Mouse (Mus musculus) heart, postnatal 0 days (tissue): ENCODE results near the gene Olfr1198. TPM values are rescaled to one million over a fixed set of nuclear protein-coding genes. Genes with fewer than 3 reads are reported as not detected.

Source experiments
- ATAC-seq: fragments of 200-750 bp; cut with Nextera tagmentation; 2 replicates; pipeline ENCODE4 v1.8.0; 2017; ENCODE audit warnings: low read depth, moderate number of reproducible peaks, moderate library complexity; ENCODE audit not compliant: insufficient read depth
- DNase-seq: peaks from one replicate; pipeline ENCODE4 v3.0.0-alpha.2; 2016; ENCODE audit warnings: low spot score
- H3K27ac ChIP-seq: fragments of 300-500 bp; sonication (generic); 2 replicates; pipeline ENCODE4 v1.5.1; 2014; ENCODE audit warnings: low read depth, mild to moderate bottlenecking
- H3K27me3 ChIP-seq: fragments of 300-500 bp; sonication (generic); 2 replicates; pipeline ENCODE4 v1.6.1; 2014; ENCODE audit warnings: low read length, mixed read lengths; ENCODE audit not compliant: control insufficient read depth, insufficient read depth
- H3K36me3 ChIP-seq: fragments of 300-500 bp; sonication (generic); replicated peaks from 2 replicates; pipeline ENCODE4 v1.6.1; 2014; ENCODE audit warnings: low read length, mixed read lengths; ENCODE audit not compliant: control insufficient read depth, insufficient read depth
- H3K4me1 ChIP-seq: fragments of 300-500 bp; sonication (generic); 2 replicates; pipeline ENCODE4 v1.6.1; 2014; ENCODE audit warnings: antibody characterized with exemption; ENCODE audit not compliant: control insufficient read depth, insufficient read depth
- H3K4me2 ChIP-seq: fragments of 300-500 bp; sonication (generic); 2 replicates; pipeline ENCODE4 v1.6.1; 2014; ENCODE audit warnings: low read depth, mild to moderate bottlenecking, low read length, moderate library complexity
- H3K4me3 ChIP-seq: fragments of 300-500 bp; sonication (generic); 2 replicates; pipeline ENCODE4 v1.5.1; 2014; ENCODE audit warnings: low read depth, low read length
- H3K9ac ChIP-seq: fragments of 300-500 bp; sonication (generic); replicated peaks from 2 replicates; pipeline ENCODE4 v1.6.1; 2014; ENCODE audit warnings: low read depth, low read length, mixed read lengths
- H3K9me3 ChIP-seq: fragments of 300-500 bp; sonication (generic); replicated peaks from 2 replicates; pipeline ENCODE4 v1.6.1; 2016; ENCODE audit warnings: low read length; ENCODE audit not compliant: control insufficient read depth
- CTCF ChIP-seq: IDR thresholded peaks from 2 replicates; pipeline ENCODE4 v1.5.1; 2016; ENCODE audit warnings: antibody characterized with exemption, control low read depth, low read depth
- EP300 ChIP-seq: IDR thresholded peaks from 2 replicates; pipeline ENCODE4 v1.6.1; 2016; ENCODE audit warnings: antibody characterized with exemption, low read depth
- WGBS: fragments of 180-500 bp; shearing (Covaris S2); extraction: QIAGEN DNeasy Blood & Tissue Kit; methylation state at CpG from one replicate; pipeline ENCODE4 v1.1.7; 2014; 5-methylcytosine and 5-hydroxymethylcytosine counted together
- polyA plus RNA-seq: library from polyadenylated mRNA; unstranded; fragments of >200 nt; fragmentation: Nextera tagmentation; extraction: Ambion mirVana; gene quantifications from 2 replicates; pipeline ENCODE4 v1.2.1, GENCODE M21; 2015
- total RNA-seq: library from RNA; depleted of rRNA; stranded (reverse); fragments of >200 nt; gene quantifications from 2 replicates; pipeline ENCODE4 v1.2.3, GENCODE M21; 2014; ENCODE audit warnings: low replicate concordance; rRNA removed

The Olfr1198 gene
- total and polyA plus RNA-seq, 2 experiments from 2014 or later, result not detected

DNA sequence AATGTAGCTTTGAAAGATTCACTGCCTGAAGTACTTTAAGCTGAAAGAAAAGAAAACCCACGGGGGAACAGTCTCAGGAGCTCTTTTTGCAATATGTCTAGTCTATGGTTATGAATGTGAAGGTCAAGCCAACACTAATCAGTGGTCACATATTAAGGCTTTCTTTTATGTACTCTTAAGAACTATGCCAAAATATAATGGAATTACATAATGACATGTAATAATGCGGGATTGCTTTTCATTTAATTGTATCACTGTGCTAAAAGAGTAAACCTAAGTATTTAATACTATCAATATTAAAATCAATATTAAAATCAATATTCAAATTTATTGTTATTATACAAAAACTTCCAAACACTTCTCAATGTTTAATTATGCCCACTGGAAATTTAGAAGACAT lies 46.7 kb downstream of the Olfr1198 start, which contains the start of gene Olfr1196:
Olfr1196 (minus strand) TSS at position 101 of the 400 bp plus-strand sequence.
- Histone ChIP-seq H3K4me2 (no peak within 1 kb of the TSS), H3K27ac (no peak within 1 kb of the TSS), H3K4me1 (no peaks in the 10 kb centered on the region), H3K4me3 (no peak within 1 kb of the TSS), H3K27me3 (no peaks in the 10 kb centered on the region), H3K36me3 (no peaks in the 10 kb centered on the region), H3K9me3 (no peaks in the 10 kb centered on the region), H3K9ac (no peak within 1 kb of the TSS)
- ATAC-seq, result no peak
- no peak for DNase-seq
- TF ChIP-seq EP300, result no peak
- no peak for TF ChIP-seq CTCF
- 69% methylated on average over 2 of the region's 2 CpGs for WGBS

Other genes with a start within 250 kb of the Olfr1198 start
- gene Olfr1186, start 232.8 kb downstream of the Olfr1198 start, total RNA-seq, result not detected in 2 replicates
- gene Olfr1186, start 232.8 kb downstream of the Olfr1198 start, polyA plus RNA-seq, result not detected in 2 replicates
- gene Olfr1188, start 194.4 kb downstream of the Olfr1198 start, total RNA-seq, result not detected in 2 replicates
- gene Olfr1188, start 194.4 kb downstream of the Olfr1198 start, polyA plus RNA-seq, result not detected in 2 replicates
- gene Olfr1189, start 164.9 kb downstream of the Olfr1198 start, total RNA-seq, result not detected in 2 replicates
- not detected in 2 replicates for gene Olfr1189, start 164.9 kb downstream of the Olfr1198 start, polyA plus RNA-seq
- gene Olfr1191-ps1, start 110.8 kb downstream of the Olfr1198 start, total RNA-seq, result not detected in 2 replicates
- gene Olfr1191-ps1, start 110.8 kb downstream of the Olfr1198 start, polyA plus RNA-seq, result not detected in 2 replicates
- not detected in 2 replicates for gene Olfr1192-ps1, start 102.9 kb downstream of the Olfr1198 start, total RNA-seq
- gene Olfr1192-ps1, start 102.9 kb downstream of the Olfr1198 start, polyA plus RNA-seq, result not detected in 2 replicates
- gene Olfr1193, start 75.7 kb downstream of the Olfr1198 start, total RNA-seq, result not detected in 2 replicates
- gene Olfr1193, start 75.7 kb downstream of the Olfr1198 start, polyA plus RNA-seq, result not detected in 2 replicates
- gene Olfr1195, start 62.2 kb downstream of the Olfr1198 start, total RNA-seq, result not detected in 2 replicates
- not detected in 2 replicates for gene Olfr1195, start 62.2 kb downstream of the Olfr1198 start, polyA plus RNA-seq
- gene Olfr1196, start 46.8 kb downstream of the Olfr1198 start, total RNA-seq, result not detected in 2 replicates
- not detected in 2 replicates for gene Olfr1196, start 46.8 kb downstream of the Olfr1198 start, polyA plus RNA-seq
- gene Olfr1197, start 19.0 kb downstream of the Olfr1198 start, total RNA-seq, result not detected in 2 replicates
- gene Olfr1197, start 19.0 kb downstream of the Olfr1198 start, polyA plus RNA-seq, result not detected in 2 replicates
- gene Olfr1199, start 9.1 kb upstream of the Olfr1198 start, total RNA-seq, result not detected in 2 replicates
- not detected in 2 replicates for gene Olfr1199, start 9.1 kb upstream of the Olfr1198 start, polyA plus RNA-seq
- gene Olfr1200, start 19.1 kb upstream of the Olfr1198 start, total RNA-seq, result not detected in 2 replicates
- not detected in 2 replicates for gene Olfr1200, start 19.1 kb upstream of the Olfr1198 start, polyA plus RNA-seq
- gene Olfr1201, start 41.7 kb upstream of the Olfr1198 start, total RNA-seq, result not detected in 2 replicates
- gene Olfr1201, start 41.7 kb upstream of the Olfr1198 start, polyA plus RNA-seq, result not detected in 2 replicates
- gene Olfr1202, start 63.1 kb upstream of the Olfr1198 start, total RNA-seq, result not detected in 2 replicates
- not detected in 2 replicates for gene Olfr1202, start 63.1 kb upstream of the Olfr1198 start, polyA plus RNA-seq
- gene Olfr1205, start 78.4 kb upstream of the Olfr1198 start, total RNA-seq, result not detected in 2 replicates
- not detected in 2 replicates for gene Olfr1205, start 78.4 kb upstream of the Olfr1198 start, polyA plus RNA-seq
- not detected in 2 replicates for gene Olfr1204, start 97.9 kb upstream of the Olfr1198 start, total RNA-seq
- gene Olfr1204, start 97.9 kb upstream of the Olfr1198 start, polyA plus RNA-seq, result not detected in 2 replicates
- gene Olfr1206, start 111.9 kb upstream of the Olfr1198 start, total RNA-seq, result not detected in 2 replicates
- not detected in 2 replicates for gene Olfr1206, start 111.9 kb upstream of the Olfr1198 start, polyA plus RNA-seq
- not detected in 2 replicates for gene Olfr1208, start 150.9 kb upstream of the Olfr1198 start, total RNA-seq
- not detected in 2 replicates for gene Olfr1208, start 150.9 kb upstream of the Olfr1198 start, polyA plus RNA-seq
- not detected in 2 replicates for gene Olfr1209, start 163.8 kb upstream of the Olfr1198 start, total RNA-seq
- gene Olfr1209, start 163.8 kb upstream of the Olfr1198 start, polyA plus RNA-seq, result not detected in 2 replicates
- not detected in 2 replicates for gene Olfr1211, start 186.7 kb upstream of the Olfr1198 start, total RNA-seq
- not detected in 2 replicates for gene Olfr1211, start 186.7 kb upstream of the Olfr1198 start, polyA plus RNA-seq
- not detected in 2 replicates for gene Olfr1212, start 202.6 kb upstream of the Olfr1198 start, total RNA-seq
- not detected in 2 replicates for gene Olfr1212, start 202.6 kb upstream of the Olfr1198 start, polyA plus RNA-seq
- not detected in 2 replicates for gene Gm13762, start 228.9 kb upstream of the Olfr1198 start, total RNA-seq
- gene Gm13762, start 228.9 kb upstream of the Olfr1198 start, polyA plus RNA-seq, result not detected in 2 replicates
- gene Olfr1214, start 241.3 kb upstream of the Olfr1198 start, total RNA-seq, result not detected in 2 replicates
- gene Olfr1214, start 241.3 kb upstream of the Olfr1198 start, polyA plus RNA-seq, result not detected in 2 replicates